Mouse (Mus musculus) left cerebral cortex, adult 9 months (tissue): ENCODE data around the gene Gsx1.

Experiments
- DNase-seq, 2 experiments: peaks; one replicate each; pipeline ENCODE4 v3.0.0; 2022; ENCODE audit warnings: low spot score in 2 of 2

The Gsx1 gene

DNA sequence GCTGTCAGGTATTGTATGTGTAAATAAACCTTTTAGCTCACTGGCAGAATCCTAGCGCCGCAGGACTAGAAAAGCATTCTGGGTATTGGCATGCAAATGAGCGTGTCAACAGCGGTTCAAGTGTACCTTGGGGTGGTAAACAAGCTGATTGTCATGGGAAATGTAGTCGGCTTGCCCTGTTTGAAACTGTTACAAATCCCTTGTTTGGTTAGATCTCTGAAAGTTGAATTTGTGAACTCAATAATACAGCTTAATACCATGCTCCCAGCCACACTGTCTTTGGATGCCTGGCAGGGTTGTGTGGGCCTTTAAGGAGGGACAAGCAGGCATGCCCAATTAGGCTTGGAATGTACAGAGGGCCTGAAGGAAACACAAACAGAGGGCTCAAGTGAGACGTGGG is 16.4 kb downstream of the Gsx1 start:
- DNase-seq: no peak

DNA sequence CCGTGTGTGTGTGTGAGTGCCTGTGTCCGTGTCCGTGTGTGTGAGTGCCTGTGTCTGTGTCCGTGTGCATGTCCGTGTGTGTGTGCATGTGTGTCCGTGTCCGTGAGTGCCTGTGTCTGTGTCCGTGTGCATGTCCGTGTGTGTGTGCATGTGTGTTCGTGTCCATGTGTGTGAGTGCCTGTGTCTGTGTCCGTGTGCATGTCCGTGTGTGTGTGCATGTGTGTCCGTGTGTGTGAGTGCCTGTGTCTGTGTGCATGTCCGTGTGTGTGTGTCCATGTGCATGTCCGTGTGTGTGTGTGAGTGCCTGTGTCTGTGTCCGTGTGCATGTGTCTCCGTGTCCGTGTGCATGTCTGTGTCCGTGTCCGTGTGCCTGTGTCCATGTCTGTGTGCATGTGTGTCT is 19.4 kb downstream of the Gsx1 start:
- no peak for DNase-seq

DNA sequence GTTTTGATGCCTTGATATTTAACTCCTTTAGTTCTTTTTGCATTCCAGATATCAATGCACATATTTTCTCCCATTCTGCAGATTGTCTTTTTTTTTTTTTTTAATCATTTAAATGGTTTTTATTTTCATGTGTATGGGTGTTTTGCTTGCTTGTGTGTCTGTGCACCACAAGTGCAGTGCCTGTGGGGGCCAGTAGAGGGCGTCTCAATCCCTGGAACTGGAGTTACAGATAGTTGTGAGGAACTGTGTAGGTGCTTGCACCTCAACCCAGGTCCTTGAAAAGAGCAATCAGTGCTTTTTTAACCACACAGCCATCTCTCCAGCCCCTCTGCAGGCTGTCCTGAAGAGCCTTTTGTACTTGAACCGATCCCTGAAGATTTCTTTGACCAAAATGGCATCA is 20.0 kb downstream of the Gsx1 start:
- no peak for DNase-seq

DNA sequence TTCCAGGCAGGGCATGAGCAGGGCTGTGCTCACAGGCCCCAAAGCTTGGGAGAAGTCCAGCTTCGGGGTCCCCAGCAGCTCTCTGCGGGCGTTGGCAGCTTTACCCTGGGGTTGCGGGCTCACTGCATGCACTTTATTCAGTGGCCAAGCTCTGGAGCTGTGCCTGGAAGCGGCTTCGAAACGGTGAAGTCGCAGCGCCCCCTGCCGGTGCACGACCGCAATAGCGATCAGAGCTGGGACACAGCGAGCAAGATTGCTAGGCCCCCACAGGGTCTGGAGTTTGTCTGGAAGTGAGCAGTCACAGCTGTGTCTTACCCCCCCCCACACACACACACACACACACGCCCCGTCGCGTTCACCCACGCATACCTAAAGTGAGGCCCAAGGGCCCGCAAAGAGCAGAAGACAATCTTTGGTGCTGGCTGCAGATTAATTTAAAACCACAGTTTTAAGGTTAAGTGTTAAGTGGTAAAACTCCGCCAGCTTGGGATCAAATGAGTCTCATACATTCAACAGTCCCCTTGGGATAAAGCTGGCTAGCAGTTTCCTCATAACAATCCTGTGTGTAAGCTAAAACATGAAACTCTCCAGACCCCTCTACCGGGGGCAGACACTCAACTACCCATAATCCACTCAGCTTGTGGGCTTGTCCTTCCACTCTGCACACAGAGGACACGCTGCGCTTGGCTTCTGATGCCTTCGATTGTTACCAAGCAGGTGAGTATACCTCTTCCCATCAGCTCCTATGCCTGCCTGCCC is 39.0 kb downstream of the Gsx1 start:
- DNase-seq: peak; percentile 15 to 71

DNA sequence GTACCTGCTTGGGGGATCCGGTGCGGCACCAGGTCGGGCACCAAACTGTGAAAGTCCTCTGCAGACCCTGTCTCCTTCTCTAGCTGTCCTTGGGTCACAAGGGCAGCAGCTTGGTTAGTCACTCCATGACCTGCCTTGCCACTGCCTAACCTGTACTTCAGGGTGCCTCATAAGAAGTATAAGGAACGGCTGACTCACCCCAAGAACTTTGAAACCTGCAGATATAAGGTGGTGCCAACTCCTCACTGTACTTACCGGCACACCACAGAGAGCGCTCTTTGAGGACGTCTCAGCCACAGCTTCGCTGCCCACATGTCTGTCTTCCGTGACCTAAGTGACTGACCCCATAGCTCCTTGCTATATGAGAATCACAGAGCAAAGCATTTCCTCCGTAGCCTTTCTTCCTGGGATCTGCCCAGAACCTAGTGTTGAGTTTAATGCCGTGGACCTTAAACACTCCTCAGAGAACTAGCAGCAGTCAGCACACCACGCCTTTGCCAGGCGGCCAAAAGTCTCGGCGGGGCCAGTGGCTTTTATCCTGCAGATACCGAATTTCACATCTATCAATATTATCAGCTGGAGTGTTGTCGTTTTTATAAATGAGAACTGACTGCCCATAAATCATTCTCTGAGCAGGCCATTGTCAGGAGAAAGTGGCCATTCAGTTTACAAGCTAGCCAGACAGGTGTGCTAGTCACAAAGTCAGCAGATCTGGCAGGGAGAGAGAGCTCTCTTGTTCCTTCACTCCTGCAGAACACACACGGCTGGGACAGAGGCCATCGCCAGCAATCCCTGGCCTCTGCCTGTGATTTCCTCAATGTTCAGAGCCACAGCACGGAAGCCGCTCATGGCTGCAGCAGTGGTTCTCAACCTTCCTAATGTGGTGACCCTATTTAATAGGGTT is 47.2 kb downstream of the Gsx1 start:
- no peak for DNase-seq
